Mouse (Mus musculus) testis, adult 2 months (tissue): ENCODE measurements around the gene Olfr160. TPM values are rescaled to one million over a fixed set of nuclear protein-coding genes. Genes with fewer than 3 reads are reported as not detected.

Experiments
- H3K27ac ChIP-seq: fragments of 200-500 bp; 2 replicates; pipeline ENCODE4 v1.5.1; 2012; ENCODE audit warnings: low read depth, low read length; ENCODE audit not compliant: control insufficient read depth, insufficient read depth
- H3K27me3 ChIP-seq: fragments of 200-500 bp; 2 replicates; pipeline ENCODE4 v1.6.1; 2012; ENCODE audit warnings: mild to moderate bottlenecking, low read length, moderate library complexity; ENCODE audit not compliant: control insufficient read depth, insufficient read depth
- H3K36me3 ChIP-seq: fragments of 200-500 bp; 2 replicates; pipeline ENCODE4 v1.6.1; 2012; ENCODE audit warnings: mild to moderate bottlenecking, low read length; ENCODE audit not compliant: control insufficient read depth, insufficient read depth
- H3K4me1 ChIP-seq: fragments of 200-500 bp; 2 replicates; pipeline ENCODE4 v1.6.1; 2012; ENCODE audit warnings: low read length; ENCODE audit not compliant: control insufficient read depth, insufficient read depth
- H3K4me3 ChIP-seq: fragments of 200-500 bp; 2 replicates; pipeline ENCODE4 v1.5.1; 2012; ENCODE audit warnings: low read depth, mild to moderate bottlenecking, low read length, moderate library complexity, mixed read lengths; ENCODE audit not compliant: control insufficient read depth
- CTCF ChIP-seq: fragments of 200-500 bp; IDR thresholded peaks from 2 replicates; pipeline ENCODE4 v1.5.1; 2012; ENCODE audit warnings: low read depth, mild to moderate bottlenecking, inconsistent platforms, low read length, moderate library complexity; ENCODE audit not compliant: control insufficient read depth, insufficient read depth, insufficient replicate concordance
- POLR2A ChIP-seq: fragments of 200-500 bp; IDR thresholded peaks from 2 replicates; pipeline ENCODE4 v1.6.1; 2012; ENCODE audit warnings: low read depth, mild to moderate bottlenecking, inconsistent platforms, low read length, moderate library complexity; ENCODE audit not compliant: control insufficient read depth
- polyA plus RNA-seq: library from polyadenylated mRNA; depleted of rRNA; stranded (reverse); fragments of >200 nt; gene quantifications from 2 replicates; pipeline ENCODE4 v1.2.3, GENCODE M21; 2012; rRNA removed

The Olfr160 gene
- polyA plus RNA-seq: 0.19 TPM in 1 of 2 replicates, not detected in the other

DNA sequence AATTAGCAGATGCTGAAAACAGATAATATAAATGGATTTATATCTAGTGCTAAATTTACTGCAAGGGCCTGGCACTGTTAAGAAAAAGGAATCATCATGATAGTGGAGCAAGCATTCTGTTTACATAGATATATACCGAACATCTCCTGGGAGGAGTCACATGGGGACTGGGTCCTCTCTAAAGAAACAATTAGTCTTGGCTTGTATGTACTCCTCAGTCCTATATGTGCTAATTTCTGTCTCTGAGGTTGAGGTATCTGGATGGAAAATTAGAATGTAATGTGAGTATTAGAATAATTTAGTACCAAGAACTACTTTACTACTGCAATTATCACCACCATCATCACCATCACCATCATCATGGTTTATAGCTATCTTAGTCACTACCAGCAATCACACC is at the start of gene Olfr160:
Olfr160 (minus strand) TSS at position 101 of the 400 bp plus-strand sequence.
- H3K4me1 ChIP-seq: no peaks in the 10 kb centered on the region
- no peak for TF ChIP-seq CTCF
- TF ChIP-seq POLR2A: no peak
- H3K4me3 ChIP-seq: no peak within 1 kb of the TSS
- no peak within 1 kb of the TSS for H3K27ac ChIP-seq
- no peaks in the 10 kb centered on the region for H3K36me3 ChIP-seq
- H3K27me3 ChIP-seq: no peaks in the 10 kb centered on the region

DNA sequence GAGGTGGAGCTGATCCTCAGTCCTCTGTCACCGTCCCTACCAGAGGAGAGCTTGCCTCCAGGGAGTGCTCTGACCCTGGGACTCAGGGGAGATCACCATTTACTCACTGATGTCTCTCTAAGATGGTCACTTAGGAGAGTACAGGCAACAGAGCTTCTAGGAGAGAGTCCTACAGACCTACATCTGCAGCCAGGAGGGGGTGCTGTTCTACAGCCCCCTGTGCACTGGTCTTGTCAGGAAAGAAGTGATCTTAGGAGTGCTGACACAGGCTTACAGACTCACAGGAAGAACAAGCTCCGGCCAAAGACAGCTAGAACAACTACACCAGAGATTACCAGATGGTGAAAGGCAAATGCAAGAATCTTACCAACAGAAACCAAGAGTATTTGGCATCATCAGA is 46.5 kb upstream of the Olfr160 start:
- Histone ChIP-seq H3K27ac (no peak overlapping the region), H3K4me1 (no peaks in the 10 kb centered on the region), H3K4me3 (no peak overlapping the region), H3K27me3 (no peaks in the 10 kb centered on the region), H3K36me3 (no peaks in the 10 kb centered on the region)
- TF ChIP-seq POLR2A (no peak), CTCF (no peak)

- H3K4me1 ChIP-seq: no peaks in the 10 kb centered on the region
- H3K27me3 ChIP-seq: no peaks in the 10 kb centered on the region
- no peak overlapping the region for H3K27ac ChIP-seq
- TF ChIP-seq CTCF: no peak
- TF ChIP-seq POLR2A: no peak
- no peak overlapping the region for H3K4me3 ChIP-seq
- H3K36me3 ChIP-seq: no peaks in the 10 kb centered on the region
Measured at GRCm38 (mm10) chr9:37761728-37762127, 45.7 kb upstream of the Olfr160 start.

DNA sequence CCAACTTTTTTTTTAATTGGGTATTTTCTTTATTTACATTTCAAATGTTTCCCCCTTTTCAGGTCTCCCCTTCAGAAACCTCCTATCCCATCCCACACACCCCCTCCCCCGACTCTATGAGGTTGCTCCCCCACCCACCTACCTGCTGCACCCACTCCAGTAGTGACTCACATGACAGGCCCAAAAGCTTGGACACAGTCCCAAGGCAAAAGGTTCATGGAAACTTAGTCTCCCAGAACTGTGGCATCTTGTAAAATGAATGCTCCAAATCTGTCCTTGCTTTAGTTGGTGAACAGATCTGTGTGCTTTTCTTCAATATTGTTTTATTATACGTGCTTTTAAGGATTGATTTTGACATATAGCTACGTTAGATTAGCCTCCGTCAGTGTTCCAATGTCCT is 36.0 kb upstream of the Olfr160 start:
- H3K27me3 ChIP-seq: no peaks in the 10 kb centered on the region
- no peak overlapping the region for H3K4me3 ChIP-seq
- H3K4me1 ChIP-seq: peaks cover 2% of the 10 kb centered on the region
- no peak for TF ChIP-seq CTCF
- TF ChIP-seq POLR2A: no peak
- H3K36me3 ChIP-seq: no peaks in the 10 kb centered on the region
- H3K27ac ChIP-seq: no peak overlapping the region

GRCm38 (mm10) chr9:37751467-37751866 is 35.4 kb upstream of the Olfr160 start:
- H3K27ac ChIP-seq: no peak overlapping the region
- H3K4me1 ChIP-seq: peaks cover 2% of the 10 kb centered on the region
- no peak overlapping the region for H3K4me3 ChIP-seq
- no peaks in the 10 kb centered on the region for H3K27me3 ChIP-seq
- H3K36me3 ChIP-seq: no peaks in the 10 kb centered on the region
- no peak for TF ChIP-seq POLR2A
- no peak for TF ChIP-seq CTCF

DNA sequence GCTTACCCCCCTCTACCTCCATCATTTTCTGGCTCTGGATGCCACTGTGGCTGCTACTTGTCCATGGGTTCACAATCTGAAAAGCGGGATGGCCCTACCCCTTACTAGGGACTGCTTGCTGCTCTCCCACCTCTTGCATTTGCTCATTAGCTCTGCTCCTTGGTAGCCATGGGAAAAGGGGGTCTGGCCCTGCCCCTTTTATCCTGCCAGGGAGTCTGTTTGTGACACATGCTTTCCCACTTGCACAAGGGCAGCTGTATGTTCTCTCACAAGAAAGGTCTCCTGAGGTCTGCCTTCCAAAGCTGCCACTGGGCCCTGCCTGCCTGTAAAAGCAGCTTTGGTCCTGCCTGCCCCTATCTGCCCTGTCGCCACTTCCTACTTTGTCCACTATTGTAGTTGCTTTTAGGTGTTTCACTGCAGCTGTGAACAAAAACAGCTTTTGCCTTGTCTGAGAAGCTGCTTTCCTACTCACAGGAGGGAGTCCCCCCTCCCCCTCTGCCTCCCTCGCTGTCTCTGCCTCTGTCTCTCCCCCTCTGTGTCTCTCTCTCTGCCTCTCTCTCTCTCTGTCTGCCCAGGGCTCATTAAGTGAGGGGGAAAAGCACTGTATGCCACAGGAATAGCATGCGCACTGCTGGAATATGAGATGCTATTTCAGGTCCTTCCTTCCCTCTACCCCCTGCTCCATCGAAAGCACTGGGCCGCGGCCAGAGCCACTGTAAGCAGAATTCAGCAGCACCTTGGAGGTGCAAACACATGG is 34.4 kb upstream of the Olfr160 start:
- no peak overlapping the region for H3K27ac ChIP-seq
- no peaks in the 10 kb centered on the region for H3K36me3 ChIP-seq
- no peak for TF ChIP-seq POLR2A
- peaks cover 2% of the 10 kb centered on the region for H3K4me1 ChIP-seq
- H3K4me3 ChIP-seq: no peak overlapping the region
- no peaks in the 10 kb centered on the region for H3K27me3 ChIP-seq

DNA sequence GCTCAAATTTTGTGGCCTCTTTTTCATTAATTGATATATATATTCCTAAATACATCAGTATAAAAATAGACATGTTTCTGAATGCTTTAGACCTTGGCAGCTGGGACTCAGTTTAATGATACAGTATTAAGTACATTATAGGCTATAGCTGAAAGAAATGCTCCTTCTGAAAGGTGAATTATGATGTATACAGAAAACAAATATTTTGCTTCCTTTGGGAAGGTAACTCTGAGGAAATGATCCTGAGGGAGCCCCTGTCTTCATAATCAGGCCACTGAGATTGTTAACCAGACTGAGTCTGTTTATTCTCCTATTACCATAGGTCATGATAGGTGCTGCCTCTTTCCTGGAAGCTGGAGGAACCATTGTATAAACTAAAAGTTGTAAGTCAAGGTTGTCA is 28.8 kb upstream of the Olfr160 start, which contains the start of gene Olfr874:
Olfr874 (plus strand) TSS at position 301 of the 400 bp plus-strand sequence.
- Histone ChIP-seq H3K4me3 (no peak within 1 kb of the TSS), H3K36me3 (no peaks in the 10 kb centered on the region), H3K27me3 (no peaks in the 10 kb centered on the region), H3K4me1 (no peaks in the 10 kb centered on the region), H3K27ac (no peak within 1 kb of the TSS)
- TF ChIP-seq CTCF (no peak), POLR2A (no peak)

DNA sequence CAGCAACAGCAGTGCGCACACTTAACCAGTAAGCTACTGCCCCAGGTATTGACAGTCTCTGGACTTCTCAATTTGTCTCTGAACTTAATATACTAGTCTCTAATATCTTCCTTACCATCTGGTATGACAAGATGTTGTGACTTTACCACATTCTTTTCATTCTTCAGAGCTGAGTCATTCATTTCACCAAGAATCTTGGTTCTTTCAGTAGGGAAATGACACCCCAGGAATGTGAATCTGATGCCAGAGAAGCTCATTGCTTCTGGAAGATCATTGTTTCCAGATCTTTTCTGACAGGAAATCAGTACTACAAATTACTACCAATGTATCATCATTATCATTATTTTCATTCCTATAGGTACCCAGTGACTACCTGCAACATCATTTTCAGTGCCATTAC is 18.3 kb upstream of the Olfr160 start:
- no peaks in the 10 kb centered on the region for H3K27me3 ChIP-seq
- H3K36me3 ChIP-seq: no peaks in the 10 kb centered on the region
- H3K4me1 ChIP-seq: no peaks in the 10 kb centered on the region
- no peak overlapping the region for H3K27ac ChIP-seq
- TF ChIP-seq CTCF: no peak
- no peak for TF ChIP-seq POLR2A
- H3K4me3 ChIP-seq: no peak overlapping the region
